Mouse (Mus musculus): ENCODE data around the gene Mcm9.
"Not testable (repeated sequence)": the region's sequence is repeated elsewhere in the genome, so short reads cannot be mapped to it uniquely, and the experiment has no call there.

The Mcm9 gene

DNA sequence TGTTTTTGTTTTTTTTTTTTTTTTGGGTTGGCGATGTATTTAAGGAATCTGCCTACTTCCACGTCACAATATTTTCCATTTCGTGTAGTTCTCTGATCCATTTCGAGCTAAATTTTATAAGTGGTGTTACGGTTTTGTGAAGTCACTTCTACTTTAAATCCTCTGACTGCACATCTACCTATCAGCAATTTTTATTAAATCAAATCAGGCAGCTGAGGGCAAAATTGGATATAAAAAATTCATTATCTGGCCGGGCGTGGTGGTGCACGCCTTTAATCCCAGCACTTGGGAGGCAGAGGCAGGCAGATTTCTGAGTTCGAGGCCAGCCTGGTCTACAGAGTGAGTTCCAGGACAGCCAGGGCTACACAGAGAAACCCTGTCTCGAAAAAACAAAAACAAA lies at the start of gene Mcm9:
TSS of gene Mcm9 (minus strand) at position 101 of the 400 bp plus-strand sequence.
- in situ Hi-C loops (cut with MboI): not testable (repeated sequence)

DNA sequence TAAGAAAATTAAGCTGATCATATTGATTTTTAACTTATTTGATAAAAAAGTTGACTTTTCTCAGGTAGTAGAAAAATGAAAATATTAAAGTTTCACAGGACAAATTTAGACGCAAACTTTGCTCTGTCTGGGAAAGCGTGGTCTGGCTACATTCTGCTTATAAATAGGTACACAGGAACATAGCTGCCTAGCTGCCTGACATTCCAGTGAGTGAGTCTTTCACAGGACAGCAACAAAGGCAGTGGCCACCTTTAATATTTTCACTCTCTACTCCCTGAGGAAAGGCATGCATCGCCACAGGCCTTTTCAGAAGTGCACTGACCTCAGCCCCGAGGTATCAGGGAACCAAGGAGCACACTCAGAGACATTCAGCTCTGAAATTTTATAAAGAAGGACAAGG lies 31.5 kb upstream of the Mcm9 start:
- in situ Hi-C loops (cut with MboI): no loop called here

DNA sequence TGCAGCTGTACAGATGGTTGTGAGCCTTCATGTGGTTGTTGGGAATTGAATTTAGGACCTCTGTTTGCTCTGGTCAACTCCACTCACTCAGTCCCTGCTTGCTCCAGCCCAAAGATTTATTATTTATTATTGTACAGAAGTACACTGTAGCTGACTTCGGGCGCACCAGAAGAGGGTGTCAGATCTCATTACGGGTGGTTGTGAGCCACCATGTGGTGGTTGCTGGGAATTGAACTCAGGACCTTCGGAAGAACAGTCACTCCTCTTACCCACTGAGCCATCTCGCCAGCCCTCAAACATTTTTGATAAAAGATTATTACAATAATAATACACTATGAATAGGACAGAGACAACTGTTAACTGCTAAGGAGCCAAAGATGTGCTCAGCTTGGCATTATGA lies 24.0 kb upstream of the Mcm9 start:
- in situ Hi-C loops (cut with MboI): not testable (repeated sequence)

DNA sequence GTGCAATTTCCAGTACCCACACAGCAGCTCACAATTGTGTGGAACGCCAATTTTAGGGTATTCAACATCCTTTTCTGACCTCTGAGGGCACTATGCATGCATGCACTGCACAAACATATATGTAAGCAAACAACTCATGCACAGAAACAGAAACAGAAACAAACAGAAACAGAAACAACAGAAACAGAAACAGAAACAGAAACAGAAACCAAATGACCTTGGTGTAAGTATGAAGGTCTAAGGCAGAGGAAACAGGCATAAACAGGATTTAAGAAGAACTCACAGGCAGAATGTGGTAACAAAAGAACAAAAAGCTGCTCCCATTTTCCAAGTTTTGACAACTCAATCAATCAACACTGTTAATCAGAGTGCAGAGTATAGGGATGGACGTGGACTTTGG lies 20.4 kb upstream of the Mcm9 start:
- in situ Hi-C loops (cut with MboI): no loop called here

DNA sequence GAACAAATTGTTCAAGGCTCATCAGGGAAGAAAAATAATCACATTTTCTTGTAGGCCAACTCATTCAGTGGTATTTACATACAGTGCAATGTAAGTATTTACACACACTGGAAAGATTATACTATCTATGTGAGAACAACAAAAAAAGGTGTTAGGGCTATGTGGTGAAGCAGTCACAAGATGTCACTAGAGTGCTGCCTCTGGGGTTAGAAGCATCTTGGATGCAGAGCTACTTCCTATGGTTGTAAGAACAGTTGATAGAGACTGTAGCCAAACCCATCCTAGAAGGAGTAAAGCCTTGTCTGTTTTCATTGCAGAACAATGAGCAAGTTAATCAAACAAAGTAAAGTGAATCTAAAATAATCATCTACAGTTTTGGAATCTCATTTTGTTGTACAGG lies 11.3 kb upstream of the Mcm9 start:
- in situ Hi-C loops (cut with MboI): no loop called here

DNA sequence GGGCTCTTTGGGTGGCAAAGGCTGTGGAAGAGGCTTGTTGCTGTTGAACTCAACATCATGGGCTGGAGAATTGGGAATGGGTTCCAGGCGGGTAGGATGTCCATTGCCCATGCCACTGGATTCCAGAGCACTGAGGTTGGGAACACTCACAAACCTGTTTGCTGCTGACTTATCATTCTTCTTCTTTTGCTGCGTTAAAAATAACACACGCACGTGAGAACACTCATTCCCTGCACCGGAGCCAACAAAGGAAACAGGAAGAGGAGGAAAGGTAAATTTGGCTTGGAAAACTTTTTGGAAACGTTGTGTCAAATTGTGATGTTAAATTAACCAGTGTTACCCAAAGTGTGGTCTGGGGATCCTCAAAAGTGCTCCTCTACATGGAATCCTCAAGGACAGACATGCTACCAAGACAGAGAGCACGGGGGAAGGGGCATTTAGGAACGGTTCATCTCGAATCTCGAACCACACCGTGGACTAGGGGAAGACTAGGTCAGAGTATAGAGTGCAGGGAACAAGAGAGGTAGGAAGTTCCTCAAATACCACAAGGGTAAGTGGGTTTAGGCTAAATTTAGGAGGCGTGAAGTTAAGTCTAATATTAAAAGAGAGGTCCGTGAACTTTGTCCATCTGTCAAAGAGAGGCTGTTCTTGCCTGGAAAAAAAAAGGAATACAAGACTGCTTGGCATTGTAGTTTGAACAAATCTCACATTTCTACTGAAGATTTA lies 5.2 kb upstream of the Mcm9 start:
- in situ Hi-C loops (cut with MboI): no loop called here

DNA sequence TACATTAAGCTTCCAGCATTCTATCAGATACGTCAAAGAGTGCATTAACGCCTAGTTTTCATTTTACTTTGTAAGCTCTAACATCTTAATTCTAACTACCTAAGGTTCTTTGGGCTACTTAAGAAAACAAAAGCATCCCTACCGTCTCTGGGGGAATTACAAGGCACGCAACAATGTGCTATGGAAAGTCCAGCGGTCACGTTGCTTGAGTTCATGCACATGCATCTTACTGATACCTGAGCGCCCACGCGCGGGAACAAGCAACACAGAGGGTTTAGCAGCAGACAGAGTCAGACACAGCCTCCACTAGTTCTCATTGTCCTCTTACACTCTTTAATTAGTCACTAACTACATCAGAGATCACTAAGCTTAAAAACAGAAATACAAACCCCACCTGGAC lies 3.9 kb upstream of the Mcm9 start:
- in situ Hi-C loops (cut with MboI): no loop called here

DNA sequence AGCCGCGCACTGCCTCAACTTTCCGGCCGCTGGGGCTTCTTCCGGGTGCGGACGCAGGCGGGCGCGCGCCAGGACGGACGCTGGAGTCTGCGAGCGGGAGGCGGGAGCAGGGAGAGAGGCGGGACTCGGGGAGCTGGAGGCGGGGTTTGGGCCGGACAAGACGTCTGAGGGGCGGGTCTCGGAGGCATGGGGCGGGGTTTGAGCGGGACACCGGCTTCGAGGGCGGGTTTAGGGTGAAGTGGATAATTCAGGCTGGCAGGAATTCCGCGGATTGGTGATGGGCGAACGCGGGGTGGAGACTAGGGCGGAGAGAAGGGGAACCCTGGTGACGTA lies 355 bp downstream of the Mcm9 start:
- in situ Hi-C loops (cut with MboI): no loop called here

DNA sequence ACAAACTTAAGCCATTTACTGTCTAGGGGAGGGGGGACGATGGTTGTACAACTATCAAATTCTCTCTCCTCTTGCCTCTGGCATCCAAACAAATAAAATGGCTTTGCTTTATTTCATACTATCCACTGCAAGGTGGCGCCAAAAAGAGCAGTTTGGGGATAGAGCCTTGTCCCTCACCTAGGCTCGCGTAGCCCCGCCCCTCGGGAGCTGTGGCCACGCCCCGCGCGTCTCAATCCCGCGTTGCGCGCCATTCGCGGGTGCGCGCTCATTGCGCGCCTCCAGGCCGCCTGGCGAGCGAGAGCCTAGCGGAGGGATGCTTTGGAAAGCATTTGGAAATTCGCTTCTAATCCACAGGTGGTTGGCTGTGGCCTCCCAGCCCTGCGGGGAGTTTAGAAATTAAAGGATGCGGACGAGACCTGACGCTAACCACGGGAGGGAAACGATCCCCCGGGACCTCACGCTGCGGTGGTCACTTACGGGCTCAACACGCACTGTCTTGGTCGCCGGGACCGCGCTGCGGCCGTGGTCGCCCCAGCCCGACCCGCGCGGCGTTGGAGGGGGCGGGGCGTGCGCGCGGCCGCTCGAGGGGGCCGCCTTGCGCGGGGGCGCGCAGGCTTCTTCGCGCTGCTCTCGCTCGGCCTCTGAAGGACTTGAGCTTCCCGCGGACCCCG lies 857 bp downstream of the Mcm9 start:
- in situ Hi-C loops (cut with MboI): no loop called here

DNA sequence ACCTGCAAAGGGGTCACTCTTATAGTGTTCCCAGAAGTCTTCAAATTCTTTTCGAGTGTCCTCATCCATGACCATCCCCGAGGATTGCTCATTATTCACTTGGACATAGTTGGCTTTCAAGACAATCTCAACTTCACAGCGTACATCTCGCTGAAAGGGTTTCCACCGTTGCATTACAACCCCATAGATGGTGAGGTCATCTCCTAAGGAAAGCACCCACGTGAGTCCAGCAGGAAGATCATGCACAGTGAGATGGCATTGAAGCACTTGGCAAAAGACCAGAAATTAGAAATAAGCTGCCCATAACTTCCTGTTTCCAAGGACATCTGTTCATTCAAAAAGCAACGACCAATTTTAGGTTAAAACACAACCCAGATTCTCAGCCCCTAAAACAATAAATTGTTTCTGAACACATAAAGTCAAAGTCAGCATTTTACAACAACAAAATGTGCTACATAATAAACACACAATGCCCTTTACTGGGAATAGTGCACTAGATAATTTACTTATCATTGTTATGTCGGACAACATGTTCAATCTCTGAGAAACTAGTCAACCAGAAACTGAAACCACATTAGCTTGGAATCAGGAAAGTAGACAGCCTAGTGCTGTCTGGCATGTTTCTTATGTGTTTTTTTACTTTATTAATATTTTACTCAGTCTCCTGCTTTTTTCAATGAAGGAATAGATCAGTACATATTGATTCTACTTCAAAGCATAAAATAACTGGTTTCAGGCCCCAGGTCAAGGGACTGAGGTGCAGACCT lies 14.2 kb downstream of the Mcm9 start:
- in situ Hi-C loops (cut with MboI): no loop called here

DNA sequence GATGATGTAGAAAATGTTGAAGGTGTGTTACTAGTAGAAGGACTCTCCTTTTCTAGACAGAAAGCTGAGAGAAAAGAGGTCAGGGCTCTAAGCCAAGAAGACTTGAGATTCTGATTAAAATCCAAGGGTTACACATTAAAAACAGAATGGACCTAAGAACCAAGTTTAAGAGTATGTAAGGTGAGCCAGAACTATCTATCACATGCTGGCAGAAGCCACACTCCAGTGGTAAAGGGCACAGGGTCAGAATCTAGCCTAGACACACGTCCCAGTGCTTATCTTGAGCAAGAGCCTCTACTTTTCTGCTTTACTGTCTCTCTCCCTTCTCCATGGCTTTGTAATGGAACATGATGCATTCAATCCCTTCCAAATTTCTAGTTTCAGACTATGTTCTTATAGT lies 16.3 kb downstream of the Mcm9 start:
- in situ Hi-C loops (cut with MboI): no loop called here

DNA sequence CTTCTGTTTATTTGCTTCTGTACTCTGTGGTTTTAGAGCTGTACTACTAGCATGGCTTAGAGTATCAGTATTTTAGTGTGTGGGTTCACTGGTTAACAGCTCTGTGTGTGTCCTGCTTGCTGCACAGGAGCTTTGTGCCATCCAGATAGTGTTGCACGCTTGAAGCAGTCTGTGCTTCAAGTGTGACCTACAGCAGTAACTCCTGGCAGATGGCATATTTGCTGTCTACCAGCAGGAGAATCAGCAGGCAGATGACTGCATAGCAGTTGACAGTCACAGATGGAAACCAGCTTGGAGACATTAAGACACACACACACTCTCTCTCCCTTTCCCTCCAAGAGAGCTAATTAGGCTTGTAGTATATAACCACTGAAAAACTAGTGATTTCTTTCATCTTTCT lies 18.1 kb downstream of the Mcm9 start:
- in situ Hi-C loops (cut with MboI): no loop called here

DNA sequence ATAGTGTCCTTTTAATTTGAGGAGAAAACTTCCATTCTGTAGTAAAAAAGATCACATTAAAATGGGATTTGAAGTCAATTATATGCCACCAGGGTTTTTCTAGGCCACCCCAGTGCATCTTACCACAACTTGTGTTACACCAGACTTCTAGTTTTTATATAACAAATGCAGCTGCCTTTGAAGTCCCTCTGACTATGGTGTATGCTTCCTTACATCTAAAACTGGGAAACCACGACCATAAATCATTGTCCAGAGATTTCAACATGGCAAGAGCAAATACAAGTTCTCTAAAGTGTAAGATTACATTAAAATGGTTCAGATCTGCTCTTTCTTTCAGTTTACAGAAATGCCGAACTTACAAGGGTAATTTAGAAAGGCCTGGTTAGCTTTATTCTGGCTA lies 22.0 kb downstream of the Mcm9 start:
- in situ Hi-C loops (cut with MboI): no loop called here

DNA sequence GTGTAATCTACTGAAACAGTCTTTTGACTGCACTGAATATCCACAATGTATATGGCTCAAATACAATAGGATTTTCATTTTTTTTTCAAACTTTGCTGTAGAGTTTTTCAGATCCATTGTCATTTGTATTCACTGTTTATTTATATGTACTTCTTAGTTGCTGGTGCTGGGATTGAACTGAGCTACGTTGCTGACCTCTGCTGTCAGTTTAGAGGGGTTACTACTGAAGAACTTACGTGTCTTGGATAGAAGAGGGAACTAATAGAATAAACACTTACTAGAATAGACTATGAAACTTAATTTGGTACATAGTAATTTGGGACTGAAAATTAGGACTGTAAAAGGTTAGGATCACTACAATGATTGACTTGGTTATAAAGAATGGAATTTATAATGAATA lies 24.9 kb downstream of the Mcm9 start:
- in situ Hi-C loops (cut with MboI): no loop called here

DNA sequence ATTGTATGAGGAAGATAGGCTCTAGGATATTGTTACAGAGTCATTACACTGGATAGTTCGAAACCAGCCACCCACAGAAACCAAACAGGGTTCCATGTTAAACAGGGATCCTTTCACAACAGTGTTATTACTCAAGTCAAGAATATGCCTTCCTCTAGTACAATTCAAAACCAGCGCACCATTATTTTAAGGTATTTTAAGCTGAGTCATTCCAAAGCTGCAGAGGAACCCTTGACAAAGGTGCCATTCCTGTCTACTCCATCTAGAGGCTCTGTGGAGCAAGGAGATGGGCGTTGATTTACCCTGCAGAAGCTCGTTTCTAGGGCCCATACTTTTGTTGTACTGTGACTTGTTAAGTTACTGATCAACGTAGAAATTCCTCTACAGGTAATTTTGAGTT lies 31.4 kb downstream of the Mcm9 start:
- in situ Hi-C loops (cut with MboI): no loop called here

DNA sequence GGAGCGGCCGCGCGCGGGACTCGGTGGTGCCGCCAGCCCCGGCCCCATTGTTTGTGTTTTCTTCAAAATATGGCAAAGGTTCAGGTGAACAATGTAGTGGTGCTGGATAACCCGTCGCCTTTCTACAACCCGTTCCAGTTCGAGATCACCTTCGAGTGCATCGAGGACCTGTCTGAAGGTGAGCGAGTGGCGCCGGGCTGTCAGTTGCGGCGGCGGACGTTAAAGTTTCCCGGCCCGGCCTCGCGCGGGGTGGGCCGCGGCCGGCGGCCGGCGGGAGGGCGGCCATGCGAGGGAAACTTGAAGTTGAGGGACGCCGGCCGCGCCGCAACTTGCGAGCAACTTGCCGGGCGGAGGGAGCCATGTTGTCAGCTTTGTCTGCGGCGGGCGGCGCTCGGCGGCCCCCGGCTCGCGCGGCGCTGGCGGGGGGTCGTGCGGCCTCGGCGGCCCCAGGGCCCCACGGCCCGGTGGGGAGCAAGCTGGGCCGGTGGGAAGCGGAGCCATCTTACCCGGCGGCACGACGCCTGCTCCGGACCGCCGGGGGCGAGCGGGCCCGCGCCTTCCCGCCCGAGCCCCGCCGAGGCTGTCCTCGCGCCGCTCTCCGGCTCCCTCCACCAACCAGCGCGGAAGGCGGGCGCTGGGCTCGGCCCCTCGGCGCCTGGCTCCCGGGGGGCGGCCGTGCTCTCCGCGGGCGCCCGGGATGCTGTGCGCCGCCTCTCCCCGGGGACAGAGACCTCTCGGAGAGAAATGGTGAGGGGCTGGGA lies 32.9 kb downstream of the Mcm9 start:
- in situ Hi-C loops (cut with MboI): no loop called here

DNA sequence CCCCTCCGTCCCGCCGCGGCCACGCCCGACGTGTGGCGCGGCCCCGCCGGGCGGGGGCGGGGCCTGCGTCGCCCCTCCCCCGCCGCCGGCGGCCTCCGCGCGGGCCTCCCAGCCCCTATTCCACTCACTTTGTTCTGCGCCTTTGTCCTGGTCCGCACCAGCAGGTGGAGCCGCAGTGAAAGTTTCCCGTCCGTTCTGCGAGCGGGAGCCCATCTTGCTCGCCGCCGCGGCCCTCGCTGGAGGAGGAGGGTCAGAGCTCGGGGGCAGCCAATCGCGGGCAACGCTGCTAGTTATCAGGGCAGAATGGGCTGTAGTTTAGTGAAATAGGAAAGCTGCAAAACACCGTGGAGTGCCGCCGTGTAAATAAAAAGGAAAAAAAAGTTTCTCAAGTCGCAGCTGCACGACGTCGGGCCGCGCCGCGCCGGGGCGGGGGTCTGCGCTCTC lies 33.5 kb downstream of the Mcm9 start, which contains the start of gene Asf1a:
TSS of gene Asf1a (plus strand) at position 81 of the 444 bp plus-strand sequence.
- in situ Hi-C loops (cut with MboI): no loop called here

DNA sequence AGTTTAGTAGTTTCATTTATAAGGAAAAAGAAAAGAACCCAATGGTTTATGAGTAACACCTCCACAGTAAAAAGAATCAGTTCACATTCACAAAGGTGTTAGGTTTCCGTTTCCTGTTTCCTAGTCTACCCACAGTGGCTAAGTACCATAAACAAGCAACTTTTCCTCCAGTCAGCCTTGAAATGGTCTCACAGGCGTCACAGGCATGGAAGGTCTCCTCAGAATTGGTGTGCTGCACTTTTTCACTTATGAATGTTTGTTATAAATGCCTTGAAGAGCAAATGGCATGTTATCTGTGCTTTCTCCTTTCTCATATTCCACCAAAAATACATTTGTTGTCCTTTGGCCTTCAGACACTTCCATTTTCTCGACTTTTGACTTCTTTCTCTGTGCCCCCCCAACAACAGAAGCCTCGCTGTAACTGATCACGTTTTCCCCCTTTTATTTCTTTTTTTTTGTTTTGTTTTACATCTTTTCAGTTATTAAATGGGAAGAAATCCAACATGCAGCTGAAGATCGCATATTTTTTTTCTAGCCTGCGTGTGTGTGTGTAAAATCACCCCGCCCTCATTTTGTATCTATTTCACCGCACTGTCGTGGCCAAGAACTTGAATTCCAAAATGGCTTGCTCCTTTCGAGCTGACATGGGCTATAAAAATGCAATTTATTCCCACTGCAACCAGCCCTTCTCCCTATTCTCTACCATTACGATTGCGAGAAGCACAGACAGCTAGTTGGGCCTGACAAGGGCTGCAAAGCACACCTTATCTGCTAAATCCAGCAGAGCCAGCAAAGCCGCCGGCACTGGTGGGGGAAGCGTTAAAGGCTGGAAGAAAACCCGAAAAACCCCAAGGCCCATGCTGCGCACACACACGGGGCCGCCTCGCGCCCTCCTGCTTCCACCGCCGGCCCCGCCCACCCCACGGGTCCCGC lies 34.2 kb downstream of the Mcm9 start:
- in situ Hi-C loops (cut with MboI): no loop called here

DNA sequence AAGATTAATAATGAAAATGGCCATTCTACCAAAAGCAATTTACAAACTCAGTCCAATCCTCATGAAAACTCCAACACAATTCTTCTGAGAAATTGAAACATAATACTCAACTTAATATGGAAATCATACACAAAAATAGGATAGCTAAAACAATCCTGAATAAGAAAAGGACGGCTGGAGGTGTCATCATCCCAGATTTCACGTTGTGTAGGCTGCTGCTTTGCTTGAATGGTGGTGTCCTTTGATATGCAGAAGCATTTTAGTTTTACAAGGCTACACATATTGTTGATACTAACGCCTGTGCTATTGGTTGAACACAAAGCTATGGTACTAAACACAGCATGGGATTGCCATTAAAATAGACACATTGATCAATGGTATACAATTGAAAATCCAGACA lies 44.5 kb downstream of the Mcm9 start:
- in situ Hi-C loops (cut with MboI): no loop called here

DNA sequence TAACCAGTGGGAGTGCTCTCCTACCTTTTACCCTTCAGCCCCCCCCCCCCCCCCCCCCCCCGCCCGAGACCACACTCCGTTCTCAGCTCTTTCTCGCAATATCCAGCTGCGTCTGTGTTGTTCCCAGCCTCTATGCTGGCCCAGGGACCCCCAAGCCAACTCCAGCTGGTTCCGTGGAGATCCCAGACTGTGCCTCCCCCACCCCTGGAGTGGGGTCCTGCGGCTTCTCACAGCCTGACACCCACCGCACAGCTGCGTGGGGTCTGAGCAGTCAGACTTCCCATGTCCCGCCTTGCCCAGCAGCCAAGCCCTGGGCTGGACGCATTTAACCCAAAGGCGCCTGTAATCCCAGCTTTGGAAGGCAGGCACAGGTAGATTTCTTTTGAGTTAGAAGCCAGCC lies 49.2 kb downstream of the Mcm9 start:
- in situ Hi-C loops (cut with MboI): no loop called here

DNA sequence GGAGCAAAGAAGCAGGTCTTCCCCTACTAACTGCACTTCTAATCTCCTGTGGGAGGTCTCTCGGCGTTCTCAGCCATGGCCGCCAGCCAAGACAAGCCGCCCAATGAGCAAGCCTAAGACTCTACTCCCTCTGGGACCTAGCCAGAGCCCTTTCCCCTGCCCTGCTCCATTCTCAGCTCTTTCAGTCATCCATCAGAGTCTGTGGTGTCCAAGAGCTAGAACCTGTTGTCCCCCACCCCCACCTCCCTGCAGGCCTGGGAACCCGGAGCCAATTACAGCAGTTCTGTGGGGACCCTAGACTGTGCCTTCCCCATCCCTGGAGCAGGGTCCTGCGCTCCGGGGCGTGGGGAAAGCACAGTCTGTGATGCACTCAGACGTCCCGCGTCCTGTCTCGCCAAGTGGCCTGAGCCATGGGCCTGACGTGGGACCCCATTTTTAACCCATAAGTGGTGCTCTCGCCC lies 49.6 kb downstream of the Mcm9 start:
- in situ Hi-C loops (cut with MboI): no loop called here

Measured in mature B cell (primary cell).